In the genomic region with DNA sequence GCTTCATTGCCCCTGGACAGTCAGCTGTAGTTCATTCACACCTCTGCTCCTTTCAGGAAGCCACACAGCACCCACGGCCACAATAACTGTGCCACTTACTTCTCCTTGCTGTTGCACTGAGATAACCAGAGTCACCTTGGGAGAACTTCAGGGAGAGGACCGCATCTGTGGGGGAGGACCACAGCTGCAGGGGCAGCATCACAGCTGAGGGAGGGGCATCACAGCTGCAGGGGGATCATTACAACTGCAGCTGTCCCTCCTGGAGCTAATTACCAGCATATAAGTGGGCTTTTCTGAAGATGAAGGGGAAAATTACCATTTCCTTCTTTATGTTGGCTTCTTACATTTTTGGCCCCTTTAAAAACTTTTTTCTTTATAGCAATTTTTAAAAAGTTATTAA, we compare ENCODE assay signal across 36 mouse cellular contexts. TPM values are rescaled to one million over a fixed set of nuclear protein-coding genes. Genes with fewer than 3 reads are reported as not detected.
"Had no signal": no experiment of that assay in that cellular context is flagged by ENCODE, and none has a peak within 500 bp of the region (broad histone marks: within the 10 kb centered on the region; RNA-seq: fewer than 3 reads in every experiment).

No protein-coding gene starts in this region.

- H3K27me3 ChIP-seq: embryonic facial prominence, embryonic 12.5 days; embryonic facial prominence, embryonic 13.5 days; embryonic facial prominence, embryonic 15.5 days; forebrain, embryonic 12.5 days; forebrain, embryonic 13.5 days; forebrain, embryonic 15.5 days had no signal

- H3K4me2 ChIP-seq: embryonic facial prominence, embryonic 12.5 days; embryonic facial prominence, embryonic 13.5 days; embryonic facial prominence, embryonic 15.5 days; forebrain, embryonic 12.5 days; forebrain, embryonic 13.5 days; forebrain, embryonic 15.5 days had no signal

- H3K36me3 ChIP-seq: embryonic facial prominence, embryonic 10.5 days; embryonic facial prominence, embryonic 12.5 days; embryonic facial prominence, embryonic 15.5 days; forebrain, embryonic 10.5 days; forebrain, embryonic 12.5 days; forebrain, embryonic 15.5 days had no signal

- DNase-seq: cerebellum, adult 9-10 months; cerebellum, adult 9-11 months; cerebellum, postnatal 10 days; cerebellum, postnatal 14 days; cerebellum, postnatal 25 days; cerebellum, postnatal 36 days; embryo, embryonic 11 days; forebrain, postnatal 0 days; gastrocnemius, adult 2 months; gastrocnemius, postnatal 10 days; gastrocnemius, postnatal 14 days; gastrocnemius, postnatal 25 days; gastrocnemius, postnatal 36 days; heart, adult 11 months; heart, adult 18-20 months; heart, adult 2 months had no signal

- H3K4me3 ChIP-seq: embryonic facial prominence, embryonic 10.5 days; embryonic facial prominence, embryonic 12.5 days; embryonic facial prominence, embryonic 13.5 days; embryonic facial prominence, embryonic 15.5 days; erythroblast, embryonic 14.5 days; forebrain, embryonic 10.5 days; forebrain, embryonic 12.5 days; forebrain, embryonic 13.5 days; forebrain, embryonic 15.5 days; gastrocnemius, adult 2 months; heart, adult 2 months had no signal

RNA-seq across cellular contexts. Expression of a gene that starts 8.1 kb away (rescaled TPM):
- total RNA-seq: common myeloid progenitor, adult 5-6 weeks; granulocyte monocyte progenitor cell, adult 5-6 weeks had no signal
- polyA plus RNA-seq: erythroblast, embryonic 14.5 days had no signal

RNA-seq across cellular contexts. Expression of a gene that starts 36.9 kb away (rescaled TPM):
- total RNA-seq: common myeloid progenitor, adult 5-6 weeks; forebrain, postnatal 0 days; gastrocnemius, adult 18-20 months; gastrocnemius, adult 2 months; gastrocnemius, adult 8-10 months; gastrocnemius, postnatal 10 days; gastrocnemius, postnatal 14 days; gastrocnemius, postnatal 25 days; gastrocnemius, postnatal 36 days; gastrocnemius, postnatal 4 days; granulocyte monocyte progenitor cell, adult 5-6 weeks; heart, adult 18-20 months; heart, adult 2 months; heart, adult 8-10 months had no signal
- polyA plus RNA-seq: embryonic facial prominence, embryonic 10.5 days; embryonic facial prominence, embryonic 11.5 days; embryonic facial prominence, embryonic 12.5 days; embryonic facial prominence, embryonic 13.5 days; embryonic facial prominence, embryonic 14.5 days; embryonic facial prominence, embryonic 15.5 days; erythroblast, embryonic 14.5 days; forebrain, embryonic 10.5 days; forebrain, embryonic 11.5 days; forebrain, embryonic 12.5 days; forebrain, embryonic 13.5 days; forebrain, embryonic 14.5 days; forebrain, embryonic 15.5 days; forebrain, embryonic 16.5 days had no signal
